Mouse (Mus musculus): Measurements from ENCODE around the gene Ahnak. TPM values are rescaled to one million over a fixed set of nuclear protein-coding genes. Genes with fewer than 3 reads are reported as not detected.

Gene Ahnak
- polyA plus RNA-seq, 1 experiment, result 163 TPM

GRCm38 (mm10) chr19:9090191-9090590, 101.1 kb downstream of the Ahnak start:
- no peak overlapping the region for H3K27ac ChIP-seq (ENCODE audit: insufficient read depth, low read length)
- no peaks in the 10 kb centered on the region for H3K4me1 ChIP-seq (ENCODE audit: control insufficient read depth, insufficient read depth, low read length)
- H3K9me3 ChIP-seq (replicated peaks; ENCODE audit: control insufficient read depth, insufficient read depth, low read length, poor library complexity, severe bottlenecking), result no peaks in the 10 kb centered on the region
- H3K9ac ChIP-seq (ENCODE audit: low read depth, poor library complexity, severe bottlenecking), result no peak overlapping the region
- H3K36me3 ChIP-seq (ENCODE audit: control insufficient read depth, insufficient read depth, low read length, poor library complexity, severe bottlenecking), result no peaks in the 10 kb centered on the region
- no peak overlapping the region for H3K4me3 ChIP-seq (ENCODE audit: low read depth, low read length)
- no peaks in the 10 kb centered on the region for H3K27me3 ChIP-seq (ENCODE audit: control insufficient read depth, insufficient read depth, low read length, poor library complexity, severe bottlenecking)
- TF ChIP-seq CTCF (IDR thresholded peaks at IDR 0.05; ENCODE audit: low read depth, low read length) (no peak), POLR2A (IDR thresholded peaks at IDR 0.05; ENCODE audit: insufficient read depth, low read length) (no peak), EP300 (IDR thresholded peaks at IDR 0.05; ENCODE audit: insufficient read depth, low read depth, low read length) (no peak)

GRCm38 (mm10) chr19:9090709-9091108, 101.6 kb downstream of the Ahnak start:
- Histone ChIP-seq H3K4me1 (ENCODE audit: control insufficient read depth, insufficient read depth, low read length) (no peaks in the 10 kb centered on the region), H3K9me3 (replicated peaks; ENCODE audit: control insufficient read depth, insufficient read depth, low read length, poor library complexity, severe bottlenecking) (no peaks in the 10 kb centered on the region), H3K27ac (ENCODE audit: insufficient read depth, low read length) (no peak overlapping the region), H3K9ac (ENCODE audit: low read depth, poor library complexity, severe bottlenecking) (no peak overlapping the region), H3K27me3 (ENCODE audit: control insufficient read depth, insufficient read depth, low read length, poor library complexity, severe bottlenecking) (no peaks in the 10 kb centered on the region), H3K36me3 (ENCODE audit: control insufficient read depth, insufficient read depth, low read length, poor library complexity, severe bottlenecking) (no peaks in the 10 kb centered on the region), H3K4me3 (ENCODE audit: low read depth, low read length) (no peak overlapping the region)
- no peak for TF ChIP-seq POLR2A (IDR thresholded peaks at IDR 0.05; ENCODE audit: insufficient read depth, low read length)
- no peak for TF ChIP-seq EP300 (IDR thresholded peaks at IDR 0.05; ENCODE audit: insufficient read depth, low read depth, low read length)
- TF ChIP-seq CTCF (IDR thresholded peaks at IDR 0.05; ENCODE audit: low read depth, low read length), result no peak

- no peak overlapping the region for H3K27ac ChIP-seq (ENCODE audit: insufficient read depth, low read length)
- H3K4me1 ChIP-seq (ENCODE audit: control insufficient read depth, insufficient read depth, low read length), result no peaks in the 10 kb centered on the region
- no peaks in the 10 kb centered on the region for H3K27me3 ChIP-seq (ENCODE audit: control insufficient read depth, insufficient read depth, low read length, poor library complexity, severe bottlenecking)
- no peak for TF ChIP-seq CTCF (IDR thresholded peaks at IDR 0.05; ENCODE audit: low read depth, low read length)
- TF ChIP-seq EP300 (IDR thresholded peaks at IDR 0.05; ENCODE audit: insufficient read depth, low read depth, low read length), result no peak
- no peak for TF ChIP-seq POLR2A (IDR thresholded peaks at IDR 0.05; ENCODE audit: insufficient read depth, low read length)
- no peaks in the 10 kb centered on the region for H3K36me3 ChIP-seq (ENCODE audit: control insufficient read depth, insufficient read depth, low read length, poor library complexity, severe bottlenecking)
- no peak overlapping the region for H3K9ac ChIP-seq (ENCODE audit: low read depth, poor library complexity, severe bottlenecking)
- no peaks in the 10 kb centered on the region for H3K9me3 ChIP-seq (replicated peaks; ENCODE audit: control insufficient read depth, insufficient read depth, low read length, poor library complexity, severe bottlenecking)
- no peak overlapping the region for H3K4me3 ChIP-seq (ENCODE audit: low read depth, low read length)
Measured at GRCm38 (mm10) chr19:9095111-9095510, 106.0 kb downstream of the Ahnak start.

GRCm38 (mm10) chr19:9097441-9097840, 108.4 kb downstream of the Ahnak start:
- TF ChIP-seq POLR2A (IDR thresholded peaks at IDR 0.05; ENCODE audit: insufficient read depth, low read length) (no peak), CTCF (IDR thresholded peaks at IDR 0.05; ENCODE audit: low read depth, low read length) (no peak), EP300 (IDR thresholded peaks at IDR 0.05; ENCODE audit: insufficient read depth, low read depth, low read length) (no peak)
- Histone ChIP-seq H3K4me1 (ENCODE audit: control insufficient read depth, insufficient read depth, low read length) (no peaks in the 10 kb centered on the region), H3K36me3 (ENCODE audit: control insufficient read depth, insufficient read depth, low read length, poor library complexity, severe bottlenecking) (no peaks in the 10 kb centered on the region), H3K4me3 (ENCODE audit: low read depth, low read length) (no peak overlapping the region), H3K27me3 (ENCODE audit: control insufficient read depth, insufficient read depth, low read length, poor library complexity, severe bottlenecking) (no peaks in the 10 kb centered on the region), H3K9me3 (replicated peaks; ENCODE audit: control insufficient read depth, insufficient read depth, low read length, poor library complexity, severe bottlenecking) (no peaks in the 10 kb centered on the region), H3K9ac (ENCODE audit: low read depth, poor library complexity, severe bottlenecking) (no peak overlapping the region), H3K27ac (ENCODE audit: insufficient read depth, low read length) (no peak overlapping the region)

- Histone ChIP-seq H3K9me3 (replicated peaks; ENCODE audit: control insufficient read depth, insufficient read depth, low read length, poor library complexity, severe bottlenecking) (peaks cover 7% of the 10 kb centered on the region; the same call in 1 of the 2 replicates), H3K4me1 (ENCODE audit: control insufficient read depth, insufficient read depth, low read length) (no peaks in the 10 kb centered on the region), H3K9ac (ENCODE audit: low read depth, poor library complexity, severe bottlenecking) (no peak overlapping the region), H3K27ac (ENCODE audit: insufficient read depth, low read length) (no peak overlapping the region), H3K4me3 (ENCODE audit: low read depth, low read length) (no peak overlapping the region), H3K36me3 (ENCODE audit: control insufficient read depth, insufficient read depth, low read length, poor library complexity, severe bottlenecking) (no peaks in the 10 kb centered on the region), H3K27me3 (ENCODE audit: control insufficient read depth, insufficient read depth, low read length, poor library complexity, severe bottlenecking) (no peaks in the 10 kb centered on the region)
- TF ChIP-seq CTCF (IDR thresholded peaks at IDR 0.05; ENCODE audit: low read depth, low read length), result no peak
- no peak for TF ChIP-seq POLR2A (IDR thresholded peaks at IDR 0.05; ENCODE audit: insufficient read depth, low read length)
- TF ChIP-seq EP300 (IDR thresholded peaks at IDR 0.05; ENCODE audit: insufficient read depth, low read depth, low read length), result no peak
Measured at GRCm38 (mm10) chr19:9099751-9100150, 110.7 kb downstream of the Ahnak start.

- Histone ChIP-seq H3K4me1 (ENCODE audit: control insufficient read depth, insufficient read depth, low read length) (no peaks in the 10 kb centered on the region), H3K9ac (ENCODE audit: low read depth, poor library complexity, severe bottlenecking) (no peak overlapping the region), H3K27me3 (ENCODE audit: control insufficient read depth, insufficient read depth, low read length, poor library complexity, severe bottlenecking) (no peaks in the 10 kb centered on the region), H3K27ac (ENCODE audit: insufficient read depth, low read length) (no peak overlapping the region), H3K36me3 (ENCODE audit: control insufficient read depth, insufficient read depth, low read length, poor library complexity, severe bottlenecking) (no peaks in the 10 kb centered on the region), H3K9me3 (replicated peaks; ENCODE audit: control insufficient read depth, insufficient read depth, low read length, poor library complexity, severe bottlenecking) (peaks cover 7% of the 10 kb centered on the region; the same call in 1 of the 2 replicates), H3K4me3 (ENCODE audit: low read depth, low read length) (no peak overlapping the region)
- TF ChIP-seq POLR2A (IDR thresholded peaks at IDR 0.05; ENCODE audit: insufficient read depth, low read length) (no peak), EP300 (IDR thresholded peaks at IDR 0.05; ENCODE audit: insufficient read depth, low read depth, low read length) (no peak), CTCF (IDR thresholded peaks at IDR 0.05; ENCODE audit: low read depth, low read length) (no peak)
Measured at GRCm38 (mm10) chr19:9100297-9101061, 111.4 kb downstream of the Ahnak start.

Data from ES-Bruce4 (cell line).